Mouse (Mus musculus) erythroid progenitor cell, adult 5-6 weeks (primary cell): ENCODE measurements around the gene Ap4e1. TPM values are rescaled to one million over a fixed set of nuclear protein-coding genes. Genes with fewer than 3 reads are reported as not detected.
"Not testable (repeated sequence)": the region's sequence is repeated elsewhere in the genome, so short reads cannot be mapped to it uniquely, and the experiment has no call there.

Experiments used
- ATAC-seq: replicated peaks from 2 replicates; pipeline ENCODE4 v1.8.0; 2016; ENCODE audit warnings: moderate number of reproducible peaks, mild to moderate bottlenecking, moderate TSS enrichment, inconsistent platforms; ENCODE audit not compliant: poor library complexity, low FRiP score, severe bottlenecking
- total RNA-seq, 2 experiments: library from RNA; stranded (forward) in 1 of 2; stranded (reverse) in 1 of 2; fragments of 150-400 nt in 1 of 2; fragments of 186-747, 209-891 nt in 1 of 2; gene quantifications; 2 replicates each; pipeline versions ENCODE4 v1.2.3 to v1.2.4; 2015 to 2017; ENCODE audit warnings: low replicate concordance in 2 of 2

Ap4e1 gene
- total RNA-seq, 2 experiments from 2014 or later = 6.7 to 9.2 TPM

GRCm38 (mm10) chr2:127070879-127071278, 62.4 kb downstream of the Ap4e1 start:
- ATAC-seq = no peak

DNA sequence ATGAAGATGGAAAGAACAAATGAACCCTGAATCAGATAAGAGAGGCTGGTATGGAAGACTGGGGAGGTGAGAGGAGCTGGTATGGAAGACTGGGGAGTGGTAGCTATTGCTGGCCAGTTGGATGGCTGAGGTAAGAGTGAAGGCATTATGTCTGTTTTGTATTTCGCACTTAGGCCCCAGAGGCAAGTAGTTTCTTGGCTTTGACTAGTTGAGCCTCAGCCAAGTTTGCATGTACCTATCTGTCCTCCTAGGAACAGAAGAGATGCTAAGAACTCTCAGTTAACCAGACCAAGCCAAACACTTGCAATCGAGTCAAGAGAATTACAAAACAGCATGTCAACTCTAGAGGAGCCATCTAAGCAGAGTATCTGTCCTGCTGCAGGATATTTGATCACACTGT, 65.6 kb downstream of the Ap4e1 start:
- no peak for ATAC-seq

DNA sequence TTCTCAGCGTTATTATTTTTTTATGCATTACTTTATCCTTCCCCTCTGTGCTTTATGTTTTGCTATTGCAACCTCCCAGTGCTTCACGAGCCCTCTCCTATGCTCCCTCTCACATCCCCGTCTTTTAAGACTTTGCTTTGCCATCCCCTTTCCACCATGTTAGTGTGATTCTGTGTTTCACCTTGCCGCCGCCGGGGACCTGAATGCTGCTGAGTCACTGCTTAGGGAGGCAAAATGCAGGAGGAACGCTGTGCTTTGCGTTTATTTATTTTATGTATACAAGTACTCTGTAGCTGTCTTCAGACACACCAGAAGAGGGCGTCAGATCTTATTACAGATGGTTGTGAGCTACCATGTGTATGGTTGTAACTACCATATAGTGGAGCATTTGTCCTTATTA, 69.1 kb downstream of the Ap4e1 start:
- no peak for ATAC-seq

- not testable (repeated sequence) for ATAC-seq
Measured at GRCm38 (mm10) chr2:127079066-127079465, 70.5 kb downstream of the Ap4e1 start.

- ATAC-seq = no peak
Measured at GRCm38 (mm10) chr2:127079881-127080590, 71.5 kb downstream of the Ap4e1 start.

GRCm38 (mm10) chr2:127080591-127081218, 72.2 kb downstream of the Ap4e1 start:
- peak; percentile 93 for ATAC-seq

- no peak for ATAC-seq
Measured at GRCm38 (mm10) chr2:127086235-127086634, 77.7 kb downstream of the Ap4e1 start.

DNA sequence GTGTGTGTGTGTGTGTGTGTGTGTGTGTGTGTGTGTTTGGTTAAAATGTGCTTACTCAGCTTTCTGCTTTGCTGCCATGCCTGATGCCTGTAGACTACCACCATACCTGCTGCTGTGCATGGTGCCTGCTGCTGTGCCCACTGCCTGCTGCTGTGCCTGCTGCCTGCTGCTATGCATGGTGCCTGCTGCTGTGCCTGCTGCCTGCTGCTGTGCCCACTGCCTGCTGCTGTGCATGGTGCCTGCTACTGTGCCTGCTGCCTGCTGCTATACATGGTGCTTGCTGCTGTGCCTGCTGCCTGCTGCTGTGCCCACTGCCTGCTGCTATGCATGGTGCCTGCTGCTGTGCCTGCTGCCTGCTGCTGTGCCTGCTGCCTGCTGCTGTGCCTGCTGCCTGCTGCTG, 81.6 kb downstream of the Ap4e1 start:
- not testable (repeated sequence) for ATAC-seq

DNA sequence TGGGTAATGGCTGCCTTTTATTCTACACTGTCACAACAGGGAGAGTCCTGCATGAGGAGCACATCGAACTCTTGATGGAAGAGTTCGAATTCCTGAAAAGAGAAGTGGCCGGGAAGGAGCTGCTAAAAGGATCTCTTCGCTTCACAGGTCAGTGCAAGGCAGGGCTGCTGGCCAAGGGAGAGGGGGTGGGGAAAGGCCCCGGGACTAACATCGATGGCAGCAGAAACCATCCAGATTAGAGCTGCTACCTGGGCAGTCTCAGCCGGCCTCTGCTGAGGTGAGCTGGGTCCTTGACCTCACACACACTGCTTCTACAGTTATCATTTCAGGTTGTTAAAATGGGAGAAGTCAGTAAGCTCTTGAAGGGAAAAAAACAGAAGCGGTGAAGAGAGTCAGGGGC, 83.5 kb downstream of the Ap4e1 start:
- ATAC-seq = no peak

- ATAC-seq = no peak
Measured at GRCm38 (mm10) chr2:127108986-127109385, 100.5 kb downstream of the Ap4e1 start.

Other genes with a start within 250 kb of the Ap4e1 start
- not detected in 2 replicates for gene Usp50, start 225.2 kb upstream of the Ap4e1 start, total RNA-seq (2015; ENCODE audit: low replicate concordance)
- gene Usp50, start 225.2 kb upstream of the Ap4e1 start, total RNA-seq (2017; ENCODE audit: low replicate concordance) = 0.77 TPM in 1 of 2 replicates, not detected in the other
- gene Trpm7, start 132.5 kb upstream of the Ap4e1 start, total RNA-seq (2015; ENCODE audit: low replicate concordance) = 72.9 and 85.1 TPM in 2 replicates
- 76.2 and 92.4 TPM in 2 replicates for gene Trpm7, start 132.5 kb upstream of the Ap4e1 start, total RNA-seq (2017; ENCODE audit: low replicate concordance)
- 22.3 and 36.9 TPM in 2 replicates for gene Sppl2a, start 75.5 kb upstream of the Ap4e1 start, total RNA-seq (2015; ENCODE audit: low replicate concordance)
- gene Sppl2a, start 75.5 kb upstream of the Ap4e1 start, total RNA-seq (2017; ENCODE audit: low replicate concordance) = 26.3 and 26.4 TPM in 2 replicates
- 36.9 and 58.7 TPM in 2 replicates for gene Blvra, start 61.9 kb downstream of the Ap4e1 start, total RNA-seq (2015; ENCODE audit: low replicate concordance)
- gene Blvra, start 61.9 kb downstream of the Ap4e1 start, total RNA-seq (2017; ENCODE audit: low replicate concordance) = 29.5 and 43.9 TPM in 2 replicates
- 160 and 195 TPM in 2 replicates for gene Ncaph, start 125.2 kb downstream of the Ap4e1 start, total RNA-seq (2015; ENCODE audit: low replicate concordance)
- 202 and 244 TPM in 2 replicates for gene Ncaph, start 125.2 kb downstream of the Ap4e1 start, total RNA-seq (2017; ENCODE audit: low replicate concordance)
- 8.0 and 10.8 TPM in 2 replicates for gene Itpripl1, start 134.7 kb downstream of the Ap4e1 start, total RNA-seq (2015; ENCODE audit: low replicate concordance)
- 2.2 and 2.4 TPM in 2 replicates for gene Itpripl1, start 134.7 kb downstream of the Ap4e1 start, total RNA-seq (2017; ENCODE audit: low replicate concordance)
- 0.84 TPM in 1 of 2 replicates, not detected in the other for gene 1810024B03Rik, start 199.6 kb downstream of the Ap4e1 start, total RNA-seq (2015; ENCODE audit: low replicate concordance)
- gene 1810024B03Rik, start 199.6 kb downstream of the Ap4e1 start, total RNA-seq (2017; ENCODE audit: low replicate concordance) = 1.1 TPM in 1 of 2 replicates, not detected in the other
- 68.3 and 82.5 TPM in 2 replicates for gene Snrnp200, start 199.7 kb downstream of the Ap4e1 start, total RNA-seq (2015; ENCODE audit: low replicate concordance)
- 86.6 and 112 TPM in 2 replicates for gene Snrnp200, start 199.7 kb downstream of the Ap4e1 start, total RNA-seq (2017; ENCODE audit: low replicate concordance)
- gene Ciao1, start 239.1 kb downstream of the Ap4e1 start, total RNA-seq (2015; ENCODE audit: low replicate concordance) = 9.2 and 15.1 TPM in 2 replicates
- 9.4 and 11.9 TPM in 2 replicates for gene Ciao1, start 239.1 kb downstream of the Ap4e1 start, total RNA-seq (2017; ENCODE audit: low replicate concordance)
- 13.3 and 29.3 TPM in 2 replicates for gene Tmem127, start 239.2 kb downstream of the Ap4e1 start, total RNA-seq (2015; ENCODE audit: low replicate concordance)
- 25.8 and 28.4 TPM in 2 replicates for gene Tmem127, start 239.2 kb downstream of the Ap4e1 start, total RNA-seq (2017; ENCODE audit: low replicate concordance)